Mouse (Mus musculus) liver, embryonic 14.5 days (tissue): Measurements from ENCODE around the gene Rhov.

Source experiments
- CTCF ChIP-seq: IDR thresholded peaks from 2 replicates; pipeline ENCODE4 v1.5.1; 2016; ENCODE audit warnings: antibody characterized with exemption, low read depth, control low read depth
- EP300 ChIP-seq: IDR thresholded peaks from 2 replicates; pipeline ENCODE4 v1.6.1; 2016; ENCODE audit warnings: antibody characterized with exemption, low read depth

DNA sequence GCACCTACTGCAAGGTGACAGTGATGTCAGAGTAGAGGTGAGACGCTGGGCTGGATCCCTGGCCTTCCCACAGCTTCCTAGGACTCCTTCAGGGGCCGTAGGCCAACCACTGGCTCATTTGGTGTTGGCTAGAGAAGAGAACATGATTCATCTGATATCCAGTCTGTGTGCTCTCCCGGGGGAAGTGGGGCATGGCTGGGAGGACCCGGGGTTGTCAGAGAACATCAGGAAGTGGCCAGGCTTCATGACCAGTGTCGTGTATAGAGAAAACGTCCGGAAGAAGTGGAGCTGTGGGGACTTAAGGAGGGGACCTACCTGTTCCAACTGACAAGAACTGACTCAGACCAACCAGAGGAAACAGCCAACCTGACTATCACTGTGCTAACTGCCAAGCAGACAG is 25.8 kb downstream of the Rhov start:
- no peak for TF ChIP-seq CTCF
- no peak for TF ChIP-seq EP300
